Mouse (Mus musculus): ENCODE results near the gene Znrf2. TPM values are rescaled to one million over a fixed set of nuclear protein-coding genes. Genes with fewer than 3 reads are reported as not detected.

The Znrf2 gene
- total and polyA plus RNA-seq, 3 experiments: 16.1 to 21.3 TPM; not detected in 1

DNA sequence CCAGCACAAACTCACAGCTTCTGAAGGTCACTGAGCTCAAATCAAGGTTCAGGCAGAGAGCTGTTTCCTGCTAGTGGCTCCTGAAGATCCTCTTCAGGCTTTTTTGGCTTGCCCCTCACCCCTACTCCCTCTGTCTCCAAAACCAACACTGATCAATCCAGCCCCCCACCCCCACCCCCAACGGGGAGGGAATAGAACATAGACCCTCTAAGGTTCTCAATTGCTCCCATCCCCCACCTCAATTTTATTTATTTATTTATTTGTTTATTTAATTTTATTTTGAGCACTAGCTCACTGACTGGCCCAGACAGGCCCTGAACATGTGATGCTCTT, 6.4 kb upstream of the Znrf2 start:
- no peak for DNase-seq (ENCODE audit: low read depth, low spot score)
- no peak overlapping the region for H3K4me3 ChIP-seq (ENCODE audit: control insufficient read depth in 1 of 2, insufficient read depth in 1 of 2, low read depth in 2 of 2, low read length in 2 of 2)
- no peak overlapping the region for H3K9ac ChIP-seq (ENCODE audit: control insufficient read depth, low read depth, low read length, poor library complexity, severe bottlenecking)
- H3K36me3 ChIP-seq (ENCODE audit: control insufficient read depth in 1 of 2, insufficient read depth in 2 of 2, low read length in 2 of 2): peaks cover 0 to 15% of the 10 kb centered on the region in 2 experiments; a peak in 2 of 4 replicates
- no peak overlapping the region for H3K27ac ChIP-seq (ENCODE audit: control insufficient read depth, low read depth, low read length)
- peaks cover 0 to 22% of the 10 kb centered on the region in 2 experiments for H3K4me1 ChIP-seq (ENCODE audit: control insufficient read depth in 1 of 2, insufficient read depth in 2 of 2, low read length in 2 of 2)
- no peaks in the 10 kb centered on the region for H3K79me2 ChIP-seq (ENCODE audit: control insufficient read depth, insufficient read depth, low read length, poor library complexity)
- TF ChIP-seq TAL1 (IDR thresholded peaks at IDR 0.05; ENCODE audit: low read length) (no peak), KAT2A (conservative IDR thresholded peaks at IDR 0.05; ENCODE audit: low read depth, low read length) (no peak), RAD21 (IDR thresholded peaks at IDR 0.05; ENCODE audit: low read depth, low read length) (no peak), ETS1 (IDR thresholded peaks at IDR 0.05; ENCODE audit: low read depth, low read length) (no peak), TCF12 (IDR thresholded peaks at IDR 0.05; ENCODE audit: low read depth, low read length) (no peak), ZC3H11A (IDR thresholded peaks at IDR 0.05; ENCODE audit: low read depth, low read length) (no peak), NRF1 (IDR thresholded peaks at IDR 0.05; ENCODE audit: insufficient read depth, low read depth, low read length, poor library complexity, severe bottlenecking) (no peak), POLR2AphosphoS5 (IDR thresholded peaks at IDR 0.05; ENCODE audit: borderline replicate concordance, low read depth, low read length) (no peak), MAZ (IDR thresholded peaks at IDR 0.05; ENCODE audit: low read depth, low read length) (no peak)
- no peaks in the 10 kb centered on the region for H3K9me3 ChIP-seq (replicated peaks; ENCODE audit: insufficient read depth, low read length)
- H3K27me3 ChIP-seq (ENCODE audit: control insufficient read depth in 1 of 2, insufficient read depth in 2 of 2, low read length in 2 of 2): no peaks in the 10 kb centered on the region; a peak in 1 of 4 replicates

DNA sequence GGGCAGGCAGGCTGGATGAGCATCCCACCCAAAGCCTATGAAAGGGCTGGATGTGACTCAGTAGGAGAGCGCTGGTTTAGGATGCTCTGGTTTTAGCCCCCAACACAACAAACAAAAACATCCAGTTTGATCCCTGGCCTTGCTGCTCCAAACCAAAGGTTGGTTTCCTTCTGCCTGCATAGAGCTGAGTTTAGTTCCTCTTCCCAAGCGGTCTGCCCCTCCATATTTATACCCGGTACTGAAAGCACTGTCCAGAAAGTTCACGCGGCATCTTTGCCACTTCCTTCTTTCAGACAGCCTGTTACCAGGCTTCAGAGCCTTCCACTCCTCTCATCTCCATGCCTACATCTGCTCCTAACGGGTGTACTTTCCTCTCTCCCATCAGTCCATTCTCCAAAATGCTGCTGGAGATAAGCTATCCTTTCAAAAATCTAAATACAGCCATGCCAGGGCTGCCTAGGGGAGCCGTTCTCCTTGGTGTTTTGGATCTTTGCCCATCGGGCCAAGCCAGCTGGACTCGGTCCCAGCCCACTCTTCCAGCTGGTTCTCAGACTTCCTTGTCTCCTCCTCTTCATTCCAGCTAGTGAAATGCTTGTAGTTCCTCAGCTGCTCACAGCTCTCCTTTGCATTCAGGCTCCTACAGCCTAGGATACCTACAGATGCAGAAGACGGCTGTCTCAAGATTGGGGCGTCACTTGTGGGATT, 5.0 kb upstream of the Znrf2 start:
- peak overlapping the region; percentile 8 to 37; a peak in 2 of 4 replicates for H3K4me3 ChIP-seq (ENCODE audit: control insufficient read depth in 1 of 2, insufficient read depth in 1 of 2, low read depth in 2 of 2, low read length in 2 of 2)

More for the DNA sequence above, 5.0 kb upstream of the Znrf2 start:
- H3K79me2 ChIP-seq (ENCODE audit: control insufficient read depth, insufficient read depth, low read length, poor library complexity): no peaks in the 10 kb centered on the region; the same call in 1 of the 2 replicates
- H3K9me3 ChIP-seq (replicated peaks; ENCODE audit: insufficient read depth, low read length): no peaks in the 10 kb centered on the region
- H3K4me1 ChIP-seq (ENCODE audit: control insufficient read depth in 1 of 2, insufficient read depth in 2 of 2, low read length in 2 of 2): peaks cover 3 to 27% of the 10 kb centered on the region in 2 experiments
- peak; percentile 67 for DNase-seq (ENCODE audit: low read depth, low spot score)
- H3K9ac ChIP-seq (ENCODE audit: control insufficient read depth, low read depth, low read length, poor library complexity, severe bottlenecking): peak overlapping the region; percentile 21
- no peaks in the 10 kb centered on the region for H3K27me3 ChIP-seq (ENCODE audit: control insufficient read depth in 1 of 2, insufficient read depth in 2 of 2, low read length in 2 of 2)
- no peak overlapping the region for H3K27ac ChIP-seq (ENCODE audit: control insufficient read depth, low read depth, low read length)
- peaks cover 0 to 20% of the 10 kb centered on the region in 2 experiments; a peak in 2 of 4 replicates for H3K36me3 ChIP-seq (ENCODE audit: control insufficient read depth in 1 of 2, insufficient read depth in 2 of 2, low read length in 2 of 2)
- TF ChIP-seq ETS1 (IDR thresholded peaks at IDR 0.05; ENCODE audit: low read depth, low read length) (peak; percentile 70), E2F4 (IDR thresholded peaks at IDR 0.05; ENCODE audit: borderline replicate concordance, low read depth, low read length) (no peak), MXI1 (IDR thresholded peaks at IDR 0.05; ENCODE audit: low read depth, low read length) (no peak), RAD21 (IDR thresholded peaks at IDR 0.05; ENCODE audit: low read depth, low read length) (no peak), RCOR1 (IDR thresholded peaks at IDR 0.05; ENCODE audit: low read depth, low read length) (peak; percentile 18; the same call in 1 of the 2 replicates), POLR2A (IDR thresholded peaks at IDR 0.05; ENCODE audit: control insufficient read depth in 1 of 2, insufficient read depth in 1 of 2, low read depth in 1 of 2, low read length in 2 of 2, poor library complexity in 1 of 2) (no peak), ZC3H11A (IDR thresholded peaks at IDR 0.05; ENCODE audit: low read depth, low read length) (no peak), NRF1 (IDR thresholded peaks at IDR 0.05; ENCODE audit: insufficient read depth, low read depth, low read length, poor library complexity, severe bottlenecking) (no peak), BHLHE40 (IDR thresholded peaks at IDR 0.05; ENCODE audit: borderline replicate concordance, low read depth, low read length) (0 out of 2 replicates have a peak, but pooled peaks have one; percentile 9), MYC (IDR thresholded peaks at IDR 0.05; ENCODE audit: low read depth, low read length) (no peak), GATA1 (IDR thresholded peaks at IDR 0.05; ENCODE audit: low read depth, low read length) (peak; percentile 32; the same call in 1 of the 2 replicates), ZMIZ1 (IDR thresholded peaks at IDR 0.05; ENCODE audit: low read depth, low read length) (no peak), TBP (IDR thresholded peaks at IDR 0.05; ENCODE audit: low read depth, low read length) (0 out of 2 replicates have a peak, but pooled peaks have one; percentile 18), ZKSCAN1 (IDR thresholded peaks at IDR 0.05; ENCODE audit: low read depth, low read length) (no peak), TCF12 (IDR thresholded peaks at IDR 0.05; ENCODE audit: low read depth, low read length) (0 out of 2 replicates have a peak, but pooled peaks have one; percentile 7), MAZ (IDR thresholded peaks at IDR 0.05; ENCODE audit: low read depth, low read length) (no peak), USF2 (IDR thresholded peaks at IDR 0.05; ENCODE audit: borderline replicate concordance in 1 of 2, insufficient read depth in 1 of 2, low read depth in 1 of 2, low read length in 2 of 2) (no peak), KAT2A (conservative IDR thresholded peaks at IDR 0.05; ENCODE audit: low read depth, low read length) (no peak), EP300 (IDR thresholded peaks at IDR 0.05; ENCODE audit: low read depth in 1 of 2, low read length in 2 of 2) (peak in 1 of 2 experiments; percentile 8; a peak in 2 of 4 replicates), USF1 (IDR thresholded peaks at IDR 0.05; ENCODE audit: low read depth, low read length) (no peak), TAL1 (IDR thresholded peaks at IDR 0.05; ENCODE audit: low read length) (no peak), SIN3A (IDR thresholded peaks at IDR 0.05; ENCODE audit: low read length) (no peak)
